Mouse (Mus musculus): ENCODE data around the gene Auts2. TPM values are rescaled to one million over a fixed set of nuclear protein-coding genes. Genes with fewer than 3 reads are reported as not detected.

Gene Auts2
- polyA plus RNA-seq, 1 experiment from 2014 or later = 36.0 TPM

GRCm38 (mm10) chr5:132491508-132491907, 51.6 kb downstream of the Auts2 start:
- no peaks in the 10 kb centered on the region for H3K36me3 ChIP-seq (ENCODE audit: control insufficient read depth, insufficient read depth, low read length)
- DNase-seq (ENCODE audit: low spot score, missing footprints) (no peak), ATAC-seq (ENCODE audit: low FRiP score) (no peak)
- no peaks in the 10 kb centered on the region for H3K9me3 ChIP-seq (ENCODE audit: control insufficient read depth, low read length)
- H3K4me1 ChIP-seq (ENCODE audit: control insufficient read depth, insufficient read depth, low read length) = peaks cover 13% of the 10 kb centered on the region
- no peaks in the 10 kb centered on the region; the same call in 1 of the 2 replicates for H3K27me3 ChIP-seq (ENCODE audit: control insufficient read depth, insufficient read depth, low read length)
- no peak overlapping the region for H3K4me3 ChIP-seq (ENCODE audit: low read depth, low read length)
- no peak overlapping the region for H3K9ac ChIP-seq (ENCODE audit: low read length)
- H3K4me2 ChIP-seq = no peak overlapping the region
- no peak overlapping the region for H3K27ac ChIP-seq (ENCODE audit: low read depth, low read length)
- 42% methylated on average over 4 of the region's 4 CpGs for WGBS

- Histone ChIP-seq H3K9me3 (ENCODE audit: control insufficient read depth, low read length) (no peaks in the 10 kb centered on the region), H3K36me3 (ENCODE audit: control insufficient read depth, insufficient read depth, low read length) (no peaks in the 10 kb centered on the region), H3K4me2 (no peak overlapping the region), H3K9ac (ENCODE audit: low read length) (no peak overlapping the region), H3K4me3 (ENCODE audit: low read depth, low read length) (no peak overlapping the region), H3K27ac (ENCODE audit: low read depth, low read length) (no peak overlapping the region), H3K4me1 (ENCODE audit: control insufficient read depth, insufficient read depth, low read length) (peaks cover 13% of the 10 kb centered on the region), H3K27me3 (ENCODE audit: control insufficient read depth, insufficient read depth, low read length) (no peaks in the 10 kb centered on the region)
- ATAC-seq (ENCODE audit: low FRiP score) (no peak), DNase-seq (ENCODE audit: low spot score, missing footprints) (no peak)
- 97% methylated on average over 1 of the region's 1 CpGs for WGBS
Observed at GRCm38 (mm10) chr5:132490326-132490725, 52.8 kb downstream of the Auts2 start.

- 73% methylated on average over 7 of the region's 7 CpGs for WGBS
- H3K9me3 ChIP-seq (ENCODE audit: control insufficient read depth, low read length) = no peaks in the 10 kb centered on the region
- H3K4me3 ChIP-seq (ENCODE audit: low read depth, low read length) = no peak overlapping the region
- DNase-seq (ENCODE audit: low spot score, missing footprints) (no peak), ATAC-seq (ENCODE audit: low FRiP score) (no peak)
- no peak overlapping the region for H3K27ac ChIP-seq (ENCODE audit: low read depth, low read length)
- peaks cover 13% of the 10 kb centered on the region for H3K4me1 ChIP-seq (ENCODE audit: control insufficient read depth, insufficient read depth, low read length)
- H3K36me3 ChIP-seq (ENCODE audit: control insufficient read depth, insufficient read depth, low read length) = no peaks in the 10 kb centered on the region
- H3K4me2 ChIP-seq = no peak overlapping the region
- no peaks in the 10 kb centered on the region for H3K27me3 ChIP-seq (ENCODE audit: control insufficient read depth, insufficient read depth, low read length)
- H3K9ac ChIP-seq (ENCODE audit: low read length) = no peak overlapping the region
Observed at GRCm38 (mm10) chr5:132489736-132490313, 53.3 kb downstream of the Auts2 start.

GRCm38 (mm10) chr5:132486831-132487230, 56.3 kb downstream of the Auts2 start:
- no peaks in the 10 kb centered on the region for H3K36me3 ChIP-seq (ENCODE audit: control insufficient read depth, insufficient read depth, low read length)
- H3K4me2 ChIP-seq = no peak overlapping the region
- no peak overlapping the region for H3K27ac ChIP-seq (ENCODE audit: low read depth, low read length)
- no peak overlapping the region for H3K9ac ChIP-seq (ENCODE audit: low read length)
- peaks cover 10% of the 10 kb centered on the region for H3K4me1 ChIP-seq (ENCODE audit: control insufficient read depth, insufficient read depth, low read length)
- DNase-seq (ENCODE audit: low spot score, missing footprints) (no peak), ATAC-seq (ENCODE audit: low FRiP score) (no peak)
- H3K4me3 ChIP-seq (ENCODE audit: low read depth, low read length) = no peak overlapping the region
- H3K9me3 ChIP-seq (ENCODE audit: control insufficient read depth, low read length) = no peaks in the 10 kb centered on the region
- H3K27me3 ChIP-seq (ENCODE audit: control insufficient read depth, insufficient read depth, low read length) = no peaks in the 10 kb centered on the region
- 10% methylated on average over 7 of the region's 7 CpGs for WGBS

- no peaks in the 10 kb centered on the region for H3K36me3 ChIP-seq (ENCODE audit: control insufficient read depth, insufficient read depth, low read length)
- H3K4me1 ChIP-seq (ENCODE audit: control insufficient read depth, insufficient read depth, low read length) = peaks cover 5% of the 10 kb centered on the region
- H3K4me2 ChIP-seq = no peak overlapping the region
- DNase-seq (ENCODE audit: low spot score, missing footprints) (no peak), ATAC-seq (ENCODE audit: low FRiP score) (no peak)
- no peak overlapping the region for H3K4me3 ChIP-seq (ENCODE audit: low read depth, low read length)
- no peaks in the 10 kb centered on the region for H3K27me3 ChIP-seq (ENCODE audit: control insufficient read depth, insufficient read depth, low read length)
- H3K9me3 ChIP-seq (ENCODE audit: control insufficient read depth, low read length) = no peaks in the 10 kb centered on the region
- 79% methylated on average over 6 of the region's 6 CpGs for WGBS
- no peak overlapping the region for H3K27ac ChIP-seq (ENCODE audit: low read depth, low read length)
- no peak overlapping the region for H3K9ac ChIP-seq (ENCODE audit: low read length)
Observed at GRCm38 (mm10) chr5:132485994-132486393, 57.1 kb downstream of the Auts2 start.

- Histone ChIP-seq H3K9ac (ENCODE audit: low read length) (no peak overlapping the region), H3K27me3 (ENCODE audit: control insufficient read depth, insufficient read depth, low read length) (no peaks in the 10 kb centered on the region), H3K4me2 (no peak overlapping the region), H3K36me3 (ENCODE audit: control insufficient read depth, insufficient read depth, low read length) (no peaks in the 10 kb centered on the region), H3K9me3 (ENCODE audit: control insufficient read depth, low read length) (no peaks in the 10 kb centered on the region), H3K27ac (ENCODE audit: low read depth, low read length) (no peak overlapping the region), H3K4me1 (ENCODE audit: control insufficient read depth, insufficient read depth, low read length) (peaks cover 11% of the 10 kb centered on the region), H3K4me3 (ENCODE audit: low read depth, low read length) (no peak overlapping the region)
- DNase-seq (ENCODE audit: low spot score, missing footprints) (no peak), ATAC-seq (ENCODE audit: low FRiP score) (no peak)
- WGBS = 86% methylated on average over 3 of the region's 3 CpGs
Observed at GRCm38 (mm10) chr5:132485448-132485847, 57.7 kb downstream of the Auts2 start.

GRCm38 (mm10) chr5:132481476-132481875, 61.7 kb downstream of the Auts2 start:
- no peak for DNase-seq (ENCODE audit: low spot score, missing footprints)
- Histone ChIP-seq H3K4me1 (ENCODE audit: control insufficient read depth, insufficient read depth, low read length) (peaks cover 14% of the 10 kb centered on the region), H3K9ac (ENCODE audit: low read length) (no peak overlapping the region), H3K4me2 (no peak overlapping the region), H3K27me3 (ENCODE audit: control insufficient read depth, insufficient read depth, low read length) (no peaks in the 10 kb centered on the region), H3K36me3 (ENCODE audit: control insufficient read depth, insufficient read depth, low read length) (no peaks in the 10 kb centered on the region), H3K4me3 (ENCODE audit: low read depth, low read length) (no peak overlapping the region), H3K9me3 (ENCODE audit: control insufficient read depth, low read length) (no peaks in the 10 kb centered on the region), H3K27ac (ENCODE audit: low read depth, low read length) (no peak overlapping the region)
- 70% methylated on average over 3 of the region's 3 CpGs for WGBS
- ATAC-seq (ENCODE audit: low FRiP score) = no peak

- no peak for DNase-seq (ENCODE audit: low spot score, missing footprints)
- H3K4me1 ChIP-seq (ENCODE audit: control insufficient read depth, insufficient read depth, low read length) = peaks cover 14% of the 10 kb centered on the region
Observed at GRCm38 (mm10) chr5:132480461-132480860, 62.7 kb downstream of the Auts2 start.

GRCm38 (mm10) chr5:132479227-132479857, 63.8 kb downstream of the Auts2 start:
- Histone ChIP-seq H3K9ac (ENCODE audit: low read length) (no peak overlapping the region), H3K27me3 (ENCODE audit: control insufficient read depth, insufficient read depth, low read length) (no peaks in the 10 kb centered on the region), H3K36me3 (ENCODE audit: control insufficient read depth, insufficient read depth, low read length) (no peaks in the 10 kb centered on the region), H3K4me3 (ENCODE audit: low read depth, low read length) (no peak overlapping the region), H3K4me1 (ENCODE audit: control insufficient read depth, insufficient read depth, low read length) (peaks cover 14% of the 10 kb centered on the region), H3K4me2 (no peak overlapping the region), H3K27ac (ENCODE audit: low read depth, low read length) (no peak overlapping the region), H3K9me3 (ENCODE audit: control insufficient read depth, low read length) (no peaks in the 10 kb centered on the region)
- no peak for DNase-seq (ENCODE audit: low spot score, missing footprints)
- ATAC-seq (ENCODE audit: low FRiP score) = no peak
- 38% methylated on average over 11 of the region's 11 CpGs for WGBS

More at GRCm38 (mm10) chr5:132480461-132480860, 62.7 kb downstream of the Auts2 start:
- Histone ChIP-seq H3K9ac (ENCODE audit: low read length) (no peak overlapping the region), H3K36me3 (ENCODE audit: control insufficient read depth, insufficient read depth, low read length) (no peaks in the 10 kb centered on the region), H3K9me3 (ENCODE audit: control insufficient read depth, low read length) (no peaks in the 10 kb centered on the region), H3K27me3 (ENCODE audit: control insufficient read depth, insufficient read depth, low read length) (no peaks in the 10 kb centered on the region), H3K4me2 (no peak overlapping the region), H3K27ac (ENCODE audit: low read depth, low read length) (no peak overlapping the region), H3K4me3 (ENCODE audit: low read depth, low read length) (no peak overlapping the region)
- ATAC-seq (ENCODE audit: low FRiP score) = no peak
- 76% methylated on average over 6 of the region's 6 CpGs for WGBS

All from midbrain, embryonic 11.5 days (tissue).